Comparison of ENCODE assay signal across 15 mouse cellular contexts in genomic region chr8:114615908-114616307, GRCm38 (mm10).
DNase-seq lines count a peak whose midpoint lies in the region; ATAC-seq and TF ChIP-seq lines count a peak whose summit lies in the region.
"Had no signal": no experiment of that assay in that cellular context is flagged by ENCODE, and none has a peak within 500 bp of the region (broad histone marks: within the 10 kb centered on the region; RNA-seq: fewer than 3 reads in every experiment).

No protein-coding gene starts in this region.

- DNase-seq in lung, adult 18-20 months = peak; percentile 61 to 63
- no peak for DNase-seq in lung, adult 2 months
- no peak for DNase-seq in right cerebral cortex, adult 2 months (ENCODE audit: low spot score in 2 of 2)
- no peak for DNase-seq in right cerebral cortex, postnatal 14 days
- DNase-seq: forebrain, postnatal 0 days; heart, adult 11 months; heart, postnatal 4 days; kidney, adult 11 months; midbrain, embryonic 14.5 days; spleen, adult 18-20 months; thymus, postnatal 25 days had no signal

- H3K4me1 ChIP-seq in lung, adult 2 months (ENCODE audit: control insufficient read depth, insufficient read depth, low read length) = no peaks in the 10 kb centered on the region
- peaks cover 2% of the 10 kb centered on the region; the same call in 1 of the 2 replicates for H3K4me1 ChIP-seq in brown adipose tissue, adult 24 weeks (ENCODE audit: control insufficient read depth, insufficient read depth, insufficient read length, low read length)
- H3K4me1 ChIP-seq in liver, embryonic 16.5 days (ENCODE audit: control insufficient read depth, low read depth, low read length) = peaks cover 7% of the 10 kb centered on the region
- no peaks in the 10 kb centered on the region for H3K4me1 ChIP-seq in forebrain, embryonic 16.5 days (replicated peaks; ENCODE audit: control insufficient read depth, insufficient read depth, low read length)

- H3K79me2 ChIP-seq in myocyte (ENCODE audit: control insufficient read depth, insufficient read depth) = no peaks in the 10 kb centered on the region

- 78% methylated on average over 6 of the region's 6 CpGs for WGBS in lung, adult 2 months
- 46% methylated on average over 6 of the region's 6 CpGs for WGBS in liver, embryonic 16.5 days (ENCODE audit: insufficient replicate concordance)
- WGBS in forebrain, embryonic 16.5 days = 95% methylated on average over 6 of the region's 6 CpGs

- ATAC-seq in liver, embryonic 16.5 days (ENCODE audit: low read depth) = peak; percentile 75
- ATAC-seq in forebrain, embryonic 16.5 days = no peak
- ATAC-seq: forebrain, postnatal 0 days had no signal

- H3K27me3 ChIP-seq in liver, embryonic 16.5 days (ENCODE audit: control insufficient read depth, insufficient read depth, low read depth, low read length) = no peaks in the 10 kb centered on the region
- no peaks in the 10 kb centered on the region for H3K27me3 ChIP-seq in myocyte (ENCODE audit: control insufficient read depth, insufficient read depth, insufficient read length)
- H3K27me3 ChIP-seq in forebrain, embryonic 16.5 days (replicated peaks; ENCODE audit: control insufficient read depth, insufficient read depth, low read length) = no peaks in the 10 kb centered on the region

- H3K36me3 ChIP-seq in liver, embryonic 16.5 days (ENCODE audit: control insufficient read depth, insufficient read depth) = no peaks in the 10 kb centered on the region
- H3K36me3 ChIP-seq in myocyte (ENCODE audit: control insufficient read depth, insufficient read depth) = no peaks in the 10 kb centered on the region
- no peaks in the 10 kb centered on the region for H3K36me3 ChIP-seq in forebrain, embryonic 16.5 days (ENCODE audit: control insufficient read depth, insufficient read depth)

- no peak overlapping the region for H3K4me2 ChIP-seq in liver, embryonic 16.5 days (ENCODE audit: low read depth, low read length)
- no peak overlapping the region for H3K4me2 ChIP-seq in myocyte (ENCODE audit: low read depth)
- no peak overlapping the region for H3K4me2 ChIP-seq in forebrain, embryonic 16.5 days (ENCODE audit: low read length)

- no peak overlapping the region for H3K9ac ChIP-seq in liver, embryonic 16.5 days (ENCODE audit: low read depth, low read length)
- no peak overlapping the region for H3K9ac ChIP-seq in forebrain, embryonic 16.5 days (replicated peaks; ENCODE audit: low read depth, low read length)
- H3K9ac ChIP-seq: forebrain, postnatal 0 days had no signal

- TF ChIP-seq POLR2A in lung, adult 2 months (IDR thresholded peaks at IDR 0.05; ENCODE audit: borderline replicate concordance, extremely low read depth, low read depth, low read length) = no peak
- TF ChIP-seq POLR2A in myocyte (IDR thresholded peaks at IDR 0.05; ENCODE audit: insufficient read length, low read depth) = no peak

- 0 out of 2 replicates have a peak overlapping the region, but pooled peaks have one; percentile 36 for H3K27ac ChIP-seq in brown adipose tissue, adult 24 weeks (replicated peaks; ENCODE audit: low read depth, low read length)
- H3K27ac ChIP-seq in liver, embryonic 16.5 days (ENCODE audit: low read length) = peak overlapping the region; percentile 70
- H3K27ac ChIP-seq in forebrain, embryonic 16.5 days (ENCODE audit: low read length) = no peak overlapping the region

- no peak overlapping the region for H3K4me3 ChIP-seq in lung, adult 2 months (replicated peaks; ENCODE audit: extremely low read depth, low read depth, low read length)
- H3K4me3 ChIP-seq in brown adipose tissue, adult 24 weeks (ENCODE audit: insufficient read depth, low read depth, low read length) = peak overlapping the region; percentile 17
- no peak overlapping the region for H3K4me3 ChIP-seq in liver, embryonic 16.5 days (ENCODE audit: low read depth, low read length)
- no peak overlapping the region for H3K4me3 ChIP-seq in myocyte
- no peak overlapping the region for H3K4me3 ChIP-seq in forebrain, embryonic 16.5 days (replicated peaks; ENCODE audit: low read length)

- no peak for TF ChIP-seq CTCF in lung, adult 2 months (IDR thresholded peaks at IDR 0.05; ENCODE audit: insufficient read depth, low read length)

- H3ac ChIP-seq in myocyte (ENCODE audit: control insufficient read depth, insufficient read length) = no peak overlapping the region

- no peaks in the 10 kb centered on the region for H3K9me3 ChIP-seq in liver, embryonic 16.5 days (replicated peaks; ENCODE audit: control insufficient read depth, low read length)
- H3K9me3 ChIP-seq in forebrain, embryonic 16.5 days (ENCODE audit: control insufficient read depth, low read length) = peaks cover 2% of the 10 kb centered on the region; the same call in 1 of the 2 replicates

TF ChIP-seq in myocyte, 11 proteins besides CTCF, POLR2A, EP300 and RAD21:
- no peak for TF ChIP-seq E2F4 (IDR thresholded peaks at IDR 0.05; ENCODE audit: insufficient read depth)
- TF ChIP-seq CEBPB (IDR thresholded peaks at IDR 0.05; ENCODE audit: insufficient read depth, poor library complexity, severe bottlenecking) = peak; percentile 46; the same call in 1 of the 2 replicates

Comparison
In these comparisons a context has a peak if more than half of its experiments do, and no peak if none do; other contexts are left out.
1. DNase-seq: peak in lung, adult 18-20 months (2 of 2); none in lung, adult 2 months (single experiment), right cerebral cortex, adult 2 months (0 of 2) and right cerebral cortex, postnatal 14 days (single experiment).